Mouse (Mus musculus) adrenal gland, adult 18-20 months (tissue): ENCODE data around the gene Tcte2. TPM values are rescaled to one million over a fixed set of nuclear protein-coding genes. Genes with fewer than 3 reads are reported as not detected.
"Not testable (repeated sequence)": the region's sequence is repeated elsewhere in the genome, so short reads cannot be mapped to it uniquely, and the experiment has no call there.

Experiments used
- DNase-seq, 2 experiments: peaks; one replicate each; pipeline ENCODE4 v3.0.0; 2021 to 2022; ENCODE audit warnings: low spot score in 2 of 2
- long read RNA-seq, 2 experiments: library from polyadenylated mRNA; stranded (forward); transcript quantifications; one replicate each; pipeline ENCODE4 v2.0.0; 2021
- total RNA-seq, 2 experiments: library from RNA; stranded (reverse); gene quantifications; 1 replicate in 1 of 2; 2 replicates in 1 of 2; pipeline ENCODE4 v1.2.3; 2021

Gene Tcte2
- total RNA-seq, result 1 to 10 TPM; 4.5 to 6.0 TPM
- long read RNA-seq, experiment 1, partial matches to known transcripts, result 0 of 2 reads
- long read RNA-seq, experiment 1, other reads (novel, unspliced or antisense), result 0 of 2 reads
- long read RNA-seq, experiment 2, partial matches to known transcripts, result 0 of 4 reads
- long read RNA-seq, experiment 2, other reads (novel, unspliced or antisense), result 2 of 4 reads

DNA sequence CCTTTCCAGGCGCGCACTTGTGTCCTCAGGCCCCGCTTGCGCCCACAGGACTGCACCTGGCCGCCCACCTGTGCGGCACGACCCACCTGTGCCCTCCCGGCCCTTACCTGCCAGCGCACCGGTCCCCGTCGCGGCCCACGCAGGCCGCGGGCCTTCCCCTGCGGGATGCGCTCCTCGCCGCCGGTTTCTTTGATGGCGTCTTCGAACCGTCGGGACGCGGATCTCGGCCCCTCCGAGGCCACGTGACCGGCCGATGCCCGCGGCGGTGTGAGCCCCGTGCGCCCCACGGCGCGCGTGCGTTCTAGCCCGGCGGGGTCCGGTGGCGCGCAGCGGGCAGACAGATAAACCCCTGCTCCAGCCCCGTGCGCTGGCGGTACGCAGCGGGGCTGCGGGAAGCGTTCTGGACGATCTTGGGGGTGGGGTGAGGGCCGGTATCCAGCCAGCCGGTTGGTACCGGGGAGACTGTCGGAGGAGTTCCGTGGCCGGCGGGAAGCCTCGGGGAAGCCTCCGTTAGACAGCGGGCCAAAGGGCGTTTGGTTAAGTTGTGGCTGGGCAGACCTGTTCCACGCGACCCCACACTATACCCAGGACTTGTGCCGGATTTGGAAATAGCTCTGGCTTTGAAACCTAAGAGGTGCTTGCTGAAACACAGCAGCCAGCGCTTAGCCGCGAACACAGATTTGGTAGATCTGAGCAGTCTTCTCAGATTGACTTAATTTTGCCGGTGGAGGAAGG is at the start of gene Tcte2:
TSS of gene Tcte2 (minus strand) at position 647 of the 735 bp plus-strand sequence.
- peak; percentile 57 to 60 for DNase-seq

DNA sequence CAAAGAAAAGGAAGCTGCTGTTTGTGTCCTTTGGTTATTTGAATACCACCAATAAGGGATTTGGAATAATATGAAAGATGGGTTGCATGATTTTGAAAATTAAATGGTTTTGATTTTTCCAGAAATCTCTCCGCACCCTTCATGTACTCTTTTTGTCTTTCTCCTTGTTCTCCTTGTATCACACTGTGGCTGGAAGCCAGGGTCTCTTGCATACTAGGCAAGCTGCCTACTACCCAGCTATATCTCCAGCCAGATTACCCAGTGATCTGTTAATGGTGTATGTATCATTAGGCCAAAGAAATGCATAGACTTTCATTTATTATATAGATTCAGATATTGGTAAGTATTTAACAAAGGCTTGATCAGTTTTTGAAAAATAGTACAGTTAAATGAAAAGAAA is 44.4 kb upstream of the Tcte2 start:
- no peak for DNase-seq

DNA sequence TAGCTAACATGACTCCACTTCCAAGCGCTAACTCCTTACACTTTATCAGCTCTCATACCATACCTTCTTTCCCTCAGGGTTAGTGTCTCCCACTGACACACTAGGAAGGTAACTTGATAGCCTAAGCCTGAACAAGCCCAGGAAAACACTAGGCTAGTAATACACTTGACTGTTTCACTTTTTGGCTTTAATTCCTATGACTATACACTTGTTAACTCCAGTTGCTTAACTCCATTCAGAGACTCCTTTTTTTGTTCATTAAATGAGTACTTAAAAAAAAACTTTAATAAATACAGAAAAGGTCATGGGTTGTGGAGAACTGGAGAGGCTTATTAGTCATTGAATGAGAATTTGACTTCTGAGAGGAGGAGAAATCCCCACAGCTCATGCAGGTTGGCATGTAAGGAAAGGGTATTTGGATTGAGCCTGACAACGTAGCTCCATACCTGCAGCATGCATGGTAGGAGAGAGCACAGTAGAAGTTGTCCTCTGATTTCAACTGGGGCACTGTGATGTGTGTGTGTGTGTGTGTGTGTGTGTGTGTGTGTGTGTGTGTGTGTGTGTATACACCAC is 41.3 kb upstream of the Tcte2 start:
- no peak for DNase-seq

DNA sequence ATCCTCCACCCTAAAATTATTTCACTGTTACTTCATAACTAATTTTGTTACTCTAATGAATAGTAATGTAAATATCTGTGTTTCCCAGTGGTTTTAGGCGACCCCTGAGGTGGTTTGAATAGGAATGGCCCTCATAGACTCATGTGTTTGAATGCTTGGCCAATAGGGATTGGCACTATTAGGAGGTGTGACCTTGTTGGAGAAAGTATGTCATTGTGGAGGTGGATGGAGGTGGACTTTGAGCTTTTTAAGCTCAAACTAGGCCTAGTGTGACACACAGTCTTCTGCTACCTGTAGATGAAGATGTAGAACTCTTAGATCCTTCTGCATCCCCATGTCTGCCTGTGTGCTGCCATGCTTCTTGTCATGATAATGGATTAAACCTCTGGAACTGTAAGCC is 36.1 kb upstream of the Tcte2 start:
- DNase-seq, result no peak

DNA sequence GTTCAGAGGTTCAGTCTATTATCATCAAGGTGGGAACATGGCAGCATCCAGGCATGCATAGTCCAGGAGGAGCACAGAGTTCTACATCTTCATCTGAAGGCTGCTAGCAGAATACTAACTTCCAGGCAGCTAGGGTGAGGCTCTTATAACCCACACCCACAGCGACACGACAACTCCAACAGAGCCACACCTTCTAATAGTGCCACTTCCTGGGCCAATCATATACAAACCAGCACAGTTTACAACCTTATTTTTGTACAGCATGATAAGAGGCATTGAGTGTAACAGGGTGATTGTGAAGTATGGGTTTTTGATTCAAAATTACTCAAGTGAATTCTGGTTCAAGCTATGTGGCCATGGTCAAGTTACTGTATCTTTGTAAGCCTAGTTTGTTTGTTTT is 28.4 kb upstream of the Tcte2 start:
- DNase-seq, result not testable (repeated sequence)

DNA sequence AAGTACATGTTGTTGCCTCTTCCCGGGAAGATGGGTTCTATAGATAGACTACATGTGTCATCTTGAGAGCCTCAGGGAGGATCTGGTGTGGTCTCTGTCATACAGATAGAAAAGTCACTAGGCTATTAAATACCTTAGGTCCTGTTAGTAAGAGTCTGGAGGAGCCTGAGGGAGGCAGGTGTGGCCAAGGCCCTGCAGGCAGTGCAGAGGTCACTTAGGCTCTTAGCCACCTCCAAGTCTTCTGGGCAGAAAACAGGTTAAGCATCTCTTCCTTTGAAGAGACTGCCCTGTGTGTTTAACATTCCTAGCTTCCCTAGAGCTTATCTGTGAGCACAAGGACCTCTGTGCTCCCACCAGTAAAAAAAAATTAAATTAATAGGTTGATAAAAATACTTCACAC is 21.8 kb upstream of the Tcte2 start:
- no peak for DNase-seq

DNA sequence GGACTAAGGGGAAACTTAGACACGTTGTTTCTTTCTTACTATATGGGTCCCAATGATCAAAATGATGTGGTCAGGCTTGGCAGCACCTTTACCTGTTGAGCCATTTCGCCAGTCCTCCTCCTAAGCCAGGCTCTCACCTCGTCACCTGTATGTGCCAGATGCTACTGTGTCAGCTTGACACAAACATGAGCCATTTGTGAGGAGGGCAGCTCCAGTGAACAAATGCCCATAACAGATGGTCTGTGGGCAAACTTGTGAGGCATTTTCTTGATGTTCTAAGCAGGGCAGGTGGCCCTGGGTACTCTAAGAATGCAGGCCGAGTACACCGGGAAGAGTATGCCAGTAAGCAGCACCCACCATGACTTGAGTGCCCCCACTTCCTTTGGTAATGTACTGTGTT is 20.3 kb upstream of the Tcte2 start:
- no peak for DNase-seq

DNA sequence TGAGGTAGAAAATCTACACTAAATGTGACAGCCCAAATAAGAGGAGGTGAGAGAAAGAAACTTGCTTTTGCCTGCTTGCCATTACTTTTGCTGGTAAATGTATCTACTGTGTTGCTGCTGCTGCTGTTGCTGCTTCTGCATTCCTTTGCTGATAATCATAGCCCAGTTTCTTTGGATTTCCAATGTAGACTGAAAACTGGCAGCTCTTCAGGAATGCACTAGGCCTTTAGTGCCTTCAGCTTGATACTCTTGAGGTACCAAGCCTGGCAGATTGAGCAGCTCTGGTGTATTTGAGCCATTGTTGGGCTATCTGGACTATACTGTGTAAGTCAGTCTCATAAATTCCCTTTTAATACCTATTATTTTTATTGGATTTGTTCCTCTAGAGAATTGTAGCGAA is 17.2 kb upstream of the Tcte2 start:
- no peak for DNase-seq

DNA sequence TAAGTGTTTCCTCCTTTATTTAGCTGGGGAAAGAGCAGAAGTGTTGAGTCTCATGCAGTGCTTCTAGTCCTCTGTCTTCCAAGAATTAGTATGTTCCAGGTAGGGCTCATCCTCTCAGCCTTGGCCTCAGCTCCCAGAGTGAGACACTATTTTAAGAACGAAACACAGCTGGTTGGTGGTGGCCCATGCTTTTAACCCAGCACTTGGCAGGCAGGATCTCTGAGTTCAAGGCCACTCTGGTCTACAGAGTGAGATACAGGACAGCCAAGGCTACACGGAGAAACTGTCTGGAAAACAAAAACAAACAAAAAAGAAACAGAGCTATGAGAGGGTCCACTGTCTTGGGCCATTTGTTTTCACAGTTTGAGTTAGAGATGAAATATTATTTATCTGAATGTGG is 16.1 kb upstream of the Tcte2 start:
- DNase-seq, result peak in 1 of 2 experiments; percentile 14

DNA sequence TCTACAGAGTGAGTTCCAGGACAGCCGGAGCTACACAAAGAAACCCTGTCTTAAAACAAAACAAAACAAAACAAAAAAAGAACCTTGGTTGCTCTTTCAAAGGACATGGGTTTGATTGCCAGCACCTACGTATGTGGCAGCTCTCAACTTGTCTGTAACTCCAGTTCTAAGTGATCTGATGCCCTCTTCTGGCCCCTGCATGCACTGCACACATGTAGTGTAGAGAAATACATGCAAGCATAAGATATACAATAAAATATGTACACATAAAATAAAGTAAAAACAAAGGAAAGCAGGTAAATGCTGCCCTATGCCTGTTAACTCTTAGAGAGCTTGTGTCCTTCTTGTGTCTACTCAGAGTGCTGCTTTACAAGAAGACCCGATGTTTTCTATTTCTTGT is 7.6 kb upstream of the Tcte2 start:
- no peak for DNase-seq

DNA sequence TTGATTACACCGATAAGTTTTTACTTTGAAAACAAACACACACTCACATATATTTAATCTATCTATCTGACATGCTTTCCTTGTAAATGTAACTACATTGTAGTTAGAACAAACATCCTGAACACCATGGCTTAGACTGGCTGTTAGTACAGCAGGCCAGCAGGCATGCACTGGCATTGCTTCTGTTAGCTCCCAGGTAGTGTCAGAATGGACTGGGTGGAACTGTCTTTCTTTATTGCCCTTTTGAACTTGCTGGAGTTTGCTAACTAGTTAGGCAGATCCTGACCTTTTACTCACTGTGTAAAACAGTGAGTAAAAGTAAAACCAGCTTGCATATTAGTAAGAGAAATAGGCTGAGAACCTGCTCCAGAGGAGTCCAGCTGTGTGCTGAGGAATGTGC is 6.9 kb upstream of the Tcte2 start:
- DNase-seq, result no peak

DNA sequence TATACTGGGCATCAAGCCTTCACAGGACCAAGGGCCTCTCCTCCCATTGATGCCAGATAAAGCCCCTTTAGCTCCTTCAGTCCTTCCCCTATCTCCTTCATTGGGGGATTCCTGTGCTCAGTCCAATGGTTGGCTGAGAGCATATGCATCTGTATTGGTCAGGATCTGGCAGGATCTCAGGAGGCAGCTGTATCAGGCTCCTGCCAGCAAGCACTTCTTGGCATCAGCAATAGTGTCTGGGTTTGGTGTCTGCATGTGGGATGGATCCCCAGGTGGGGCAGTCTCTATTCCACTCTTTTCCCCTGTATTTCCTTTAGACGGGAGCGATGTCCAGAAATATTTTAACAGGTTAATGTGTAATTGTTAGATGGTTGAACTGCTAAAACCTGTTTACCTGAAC is 3.3 kb upstream of the Tcte2 start:
- not testable (repeated sequence) for DNase-seq

DNA sequence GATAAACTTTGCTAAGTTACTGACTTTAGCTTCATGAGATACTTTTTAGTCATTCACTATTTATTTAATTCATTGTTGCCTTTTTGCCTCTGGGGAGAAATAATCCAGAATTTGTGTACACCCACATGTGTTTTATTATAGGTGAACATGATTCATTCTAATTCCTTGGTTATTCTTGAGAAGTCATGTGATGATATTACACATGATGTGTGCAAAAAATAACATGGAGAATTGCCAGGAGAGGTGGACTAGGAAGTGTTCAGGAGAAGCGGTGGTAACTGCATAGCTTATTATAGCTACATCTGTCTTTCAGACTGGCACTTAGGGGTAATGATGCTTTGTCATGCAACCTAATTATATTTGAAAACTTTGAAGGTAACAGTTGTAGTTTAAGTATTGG is 2.2 kb upstream of the Tcte2 start:
- DNase-seq, result no peak

DNA sequence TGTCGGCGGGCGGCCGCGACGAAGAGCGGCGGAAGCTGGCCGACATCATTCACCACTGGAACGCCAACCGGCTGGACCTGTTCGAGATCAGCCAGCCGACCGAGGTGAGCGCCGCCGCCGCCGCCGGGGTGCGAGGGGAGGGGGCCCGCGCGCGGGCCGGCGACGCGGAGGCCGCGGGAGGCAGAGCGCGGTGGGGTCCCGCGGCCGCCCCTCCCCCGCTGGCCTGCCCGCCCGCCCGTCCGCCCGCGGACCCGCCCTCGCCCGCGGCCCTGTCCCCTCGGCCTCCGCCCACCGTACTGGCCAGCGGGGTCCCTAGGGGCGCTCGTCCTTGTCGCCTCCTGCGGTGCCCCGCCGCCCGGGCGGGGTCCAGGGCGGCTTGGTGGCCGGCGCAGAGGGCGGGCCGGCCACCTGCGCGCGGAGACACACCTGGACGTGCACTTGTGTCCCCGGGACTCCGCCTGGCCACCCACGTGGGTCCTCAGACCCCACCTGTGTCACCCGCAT is 898 bp downstream of the Tcte2 start:
- DNase-seq, result peak; percentile 21 to 47

DNA sequence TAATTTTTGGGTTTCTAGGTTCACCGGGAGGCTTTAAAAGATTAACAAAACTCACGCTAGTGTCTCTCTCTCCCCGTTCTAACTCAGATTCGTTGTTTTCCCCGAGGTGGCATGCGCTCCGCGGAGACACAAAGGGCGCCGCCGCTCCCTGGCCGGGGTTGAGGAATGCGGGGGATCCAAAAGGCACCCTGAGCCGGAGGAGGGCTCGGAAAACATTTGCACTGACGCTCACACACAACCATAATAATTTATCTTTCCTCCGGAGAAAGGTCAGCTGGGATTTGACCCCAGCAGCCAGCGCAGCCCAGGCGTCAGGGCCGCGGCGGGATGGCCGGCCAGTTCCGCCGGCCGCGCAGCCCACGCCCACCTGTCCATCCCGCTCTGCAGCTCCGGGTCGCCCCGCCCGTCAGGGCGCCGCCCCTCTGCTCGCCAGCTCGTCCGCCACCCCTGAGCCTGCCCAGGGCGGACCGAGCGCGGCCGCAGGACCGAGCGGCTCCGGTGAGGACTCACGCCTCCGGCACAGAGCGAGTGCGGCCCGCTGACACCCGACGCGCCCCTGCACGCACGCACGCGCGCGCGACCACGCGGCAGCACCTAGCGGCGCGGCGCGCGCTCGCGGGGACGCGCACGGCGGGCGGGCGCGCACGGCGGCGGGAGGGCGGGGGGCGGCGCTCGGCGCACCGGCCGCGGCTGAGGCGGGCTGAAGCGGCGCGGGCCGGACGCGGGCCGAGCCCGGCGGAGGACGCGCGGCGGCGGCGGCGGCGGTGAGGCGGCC is 1.6 kb downstream of the Tcte2 start, which contains the start of gene Afdn:
TSS of gene Afdn (plus strand) at position 687 of the 775 bp plus-strand sequence.
- DNase-seq, result peak; percentile 80 to 84

DNA sequence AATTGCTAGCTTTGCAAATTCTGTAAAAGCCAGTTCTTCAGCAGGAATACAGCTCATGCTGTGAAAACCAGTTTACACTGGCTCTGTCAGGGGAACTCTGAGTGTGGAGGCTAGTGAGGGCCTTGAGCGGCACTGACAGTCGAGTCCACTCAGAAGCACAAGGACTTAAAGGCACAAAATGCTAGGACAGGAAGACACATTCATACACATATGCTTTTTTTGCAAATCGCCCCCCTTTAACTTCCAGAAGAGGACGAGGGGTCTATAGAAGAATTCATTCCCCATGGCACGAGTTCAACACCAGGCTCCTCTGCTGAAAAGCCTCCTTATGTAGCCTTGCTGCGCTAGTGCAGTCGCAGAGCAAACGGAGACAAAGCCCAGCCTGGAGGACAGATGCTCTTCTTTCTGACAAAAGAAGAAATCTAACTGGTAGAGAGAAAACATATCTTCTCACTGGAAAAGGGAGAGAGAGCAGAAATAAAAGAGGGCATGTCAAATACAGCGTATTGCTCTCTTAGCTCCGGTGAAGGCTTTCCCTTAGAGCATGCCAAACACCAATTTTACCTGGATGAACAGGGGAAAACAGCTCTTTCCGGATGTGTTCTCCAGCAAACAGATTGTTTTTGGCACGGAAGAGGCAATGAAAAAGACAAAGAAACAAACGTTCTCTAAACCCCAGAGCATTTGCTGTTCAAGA is 2.3 kb downstream of the Tcte2 start:
- no peak for DNase-seq

DNA sequence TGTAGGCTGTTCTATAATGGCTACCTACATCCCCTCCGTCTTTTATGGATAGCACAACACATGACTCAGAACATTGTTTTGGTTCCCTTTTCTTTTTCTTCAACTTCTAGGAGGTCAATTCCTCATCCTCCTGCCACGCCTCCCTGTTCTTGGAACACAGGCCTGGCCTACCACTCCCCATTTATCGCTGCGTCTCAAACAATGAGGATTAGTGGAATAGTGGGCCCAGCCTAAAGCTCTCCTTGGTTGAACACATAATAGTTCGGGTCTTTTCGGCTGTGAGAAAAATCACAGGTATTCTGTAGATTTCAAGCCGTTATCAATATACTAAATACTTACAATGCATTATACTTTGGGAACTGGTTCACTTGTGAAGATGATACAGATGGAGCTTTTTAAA is 3.0 kb downstream of the Tcte2 start:
- no peak for DNase-seq

DNA sequence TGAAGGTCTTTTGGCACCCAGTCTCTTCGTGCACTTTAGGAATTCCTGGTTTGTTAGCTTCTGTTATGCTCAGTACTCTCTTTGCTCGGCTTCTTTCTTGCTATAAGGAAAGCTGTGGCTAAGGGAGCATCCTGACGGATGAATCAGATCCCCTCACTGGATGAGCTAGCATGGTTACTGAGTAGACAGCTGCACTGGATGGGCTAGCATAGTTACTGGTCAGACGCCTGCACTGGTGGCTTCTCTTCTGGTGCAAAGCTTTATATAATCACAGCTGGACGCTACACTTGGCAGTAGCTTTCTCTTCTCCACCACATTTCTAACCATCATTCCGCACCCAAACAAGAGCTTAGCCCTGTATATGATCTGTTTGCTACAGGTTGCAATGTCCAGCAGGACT is 6.7 kb downstream of the Tcte2 start:
- no peak for DNase-seq

DNA sequence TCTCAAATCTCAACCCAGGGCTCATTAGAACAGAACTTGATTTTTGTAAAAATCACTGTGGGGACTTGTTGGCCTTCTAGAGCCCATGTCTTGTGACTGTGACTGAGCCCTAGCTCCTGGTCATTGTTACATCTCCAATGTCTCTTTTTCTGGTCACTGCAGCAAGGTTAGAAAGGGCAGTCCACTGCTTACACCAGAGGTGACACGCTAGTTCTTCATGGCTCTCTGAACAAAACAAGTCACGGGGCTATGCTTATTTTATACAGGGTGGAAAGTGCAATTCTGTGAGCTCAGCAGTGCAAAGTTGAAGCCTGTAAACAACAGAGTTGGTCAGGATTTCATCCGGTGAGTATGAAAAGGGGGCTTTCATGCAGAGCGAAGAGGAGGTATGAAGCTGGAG is 7.7 kb downstream of the Tcte2 start:
- DNase-seq, result no peak

DNA sequence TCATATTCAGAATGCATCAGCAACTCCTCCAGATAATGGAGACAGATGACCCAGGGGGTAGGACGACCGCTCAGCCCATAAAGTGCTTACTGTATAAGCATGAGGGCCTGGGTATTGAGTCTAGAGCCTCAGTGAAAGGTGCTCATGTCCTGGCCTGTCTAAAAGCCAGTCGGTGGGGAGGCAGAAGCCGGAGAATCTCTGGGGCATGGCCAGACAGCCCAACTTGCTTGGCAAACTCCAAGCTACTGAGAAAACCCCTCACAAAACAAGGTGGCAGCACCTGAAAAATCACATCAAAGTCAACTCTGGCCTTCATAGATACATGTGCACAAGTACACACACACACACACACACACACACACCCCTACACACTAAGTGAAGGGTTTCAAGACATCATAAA is 12.6 kb downstream of the Tcte2 start:
- no peak for DNase-seq

DNA sequence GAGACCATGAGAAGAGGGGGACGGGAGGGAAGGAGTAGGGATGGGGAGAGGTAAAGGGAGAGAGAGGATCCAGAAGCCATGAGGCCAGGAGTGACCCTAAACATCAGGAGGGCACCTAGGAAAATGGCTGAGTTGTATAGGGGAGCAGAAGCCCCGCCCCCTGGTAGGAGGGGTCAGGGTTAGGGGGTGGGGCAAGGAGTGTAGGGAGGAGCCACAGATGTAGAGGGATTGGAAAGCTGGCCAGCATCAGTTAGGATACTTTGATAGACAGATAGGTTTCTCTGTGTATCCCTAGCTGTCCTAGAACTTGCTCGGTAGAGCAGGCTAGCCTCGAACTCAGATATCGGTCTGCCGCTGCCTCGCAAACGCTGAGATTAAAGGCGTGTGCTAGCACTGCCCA is 13.9 kb downstream of the Tcte2 start:
- DNase-seq, result no peak
